Mouse (Mus musculus) ES-E14 (cell line): ENCODE results near the gene Ptk7.

Experiments used
- CHD2 ChIP-seq: IDR thresholded peaks from 2 replicates; pipeline ENCODE4 v1.6.1; 2014; ENCODE audit warnings: mild to moderate bottlenecking, low read depth, low read length, inconsistent platforms
- HCFC1 ChIP-seq: IDR thresholded peaks from 2 replicates; pipeline ENCODE4 v1.6.1; 2012; ENCODE audit warnings: low read length, inconsistent platforms, borderline replicate concordance; ENCODE audit not compliant: insufficient read depth
- MAFK ChIP-seq: IDR thresholded peaks from 2 replicates; pipeline ENCODE4 v1.6.1; 2014; ENCODE audit warnings: mild to moderate bottlenecking, low read depth, low read length, inconsistent platforms; ENCODE audit not compliant: insufficient read depth
- ZNF384 ChIP-seq: IDR thresholded peaks from 2 replicates; pipeline ENCODE4 v1.6.1; 2012; ENCODE audit warnings: low read depth, low read length, inconsistent platforms

- no peak for TF ChIP-seq MAFK
- no peak for TF ChIP-seq CHD2
- no peak for TF ChIP-seq HCFC1
- TF ChIP-seq ZNF384, result no peak
Observed at GRCm38 (mm10) chr17:46662730-46663129, 33.4 kb upstream of the Ptk7 start.
